Mouse (Mus musculus) spleen, adult 2 months (tissue): Measurements from ENCODE around the gene 6330409D20Rik.

ENCODE experiments used
- CTCF ChIP-seq: fragments of 200-500 bp; IDR thresholded peaks from 2 replicates; pipeline ENCODE4 v1.5.1; 2011; ENCODE audit warnings: mild to moderate bottlenecking, inconsistent platforms; ENCODE audit not compliant: insufficient read depth, insufficient read length, insufficient replicate concordance; ENCODE audit errors: extremely low read depth
- POLR2A ChIP-seq: fragments of 200-500 bp; IDR thresholded peaks from 2 replicates; pipeline ENCODE4 v1.6.1; 2011; ENCODE audit warnings: low read depth, low read length, inconsistent platforms

DNA sequence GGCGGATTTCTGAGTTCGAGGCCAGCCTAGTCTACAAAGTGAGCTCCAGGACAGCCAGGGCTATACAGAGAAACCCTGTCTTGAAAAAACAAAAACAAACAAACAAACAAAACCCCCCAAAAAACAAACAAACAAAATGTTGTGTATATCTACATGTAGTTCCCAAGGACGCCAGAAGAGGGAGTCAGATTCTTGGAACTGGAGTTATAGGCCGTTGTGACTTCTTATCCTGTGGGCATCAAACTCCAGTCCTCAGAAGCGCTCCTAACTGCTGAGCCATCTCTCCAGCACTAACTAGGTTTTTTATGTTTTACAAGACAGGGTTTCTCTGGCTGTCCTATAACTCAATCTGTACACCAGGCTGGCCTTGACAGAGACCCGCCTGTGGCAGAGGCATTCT, 46.4 kb upstream of the 6330409D20Rik start:
- TF ChIP-seq POLR2A: no peak
- no peak for TF ChIP-seq CTCF
